Mouse (Mus musculus): Measurements from ENCODE around the gene Cfap74. TPM values are rescaled to one million over a fixed set of nuclear protein-coding genes. Genes with fewer than 3 reads are reported as not detected.

Cfap74 gene
- total and polyA plus RNA-seq, 2 experiments from 2014 or later: 0.29 to 1.1 TPM

DNA sequence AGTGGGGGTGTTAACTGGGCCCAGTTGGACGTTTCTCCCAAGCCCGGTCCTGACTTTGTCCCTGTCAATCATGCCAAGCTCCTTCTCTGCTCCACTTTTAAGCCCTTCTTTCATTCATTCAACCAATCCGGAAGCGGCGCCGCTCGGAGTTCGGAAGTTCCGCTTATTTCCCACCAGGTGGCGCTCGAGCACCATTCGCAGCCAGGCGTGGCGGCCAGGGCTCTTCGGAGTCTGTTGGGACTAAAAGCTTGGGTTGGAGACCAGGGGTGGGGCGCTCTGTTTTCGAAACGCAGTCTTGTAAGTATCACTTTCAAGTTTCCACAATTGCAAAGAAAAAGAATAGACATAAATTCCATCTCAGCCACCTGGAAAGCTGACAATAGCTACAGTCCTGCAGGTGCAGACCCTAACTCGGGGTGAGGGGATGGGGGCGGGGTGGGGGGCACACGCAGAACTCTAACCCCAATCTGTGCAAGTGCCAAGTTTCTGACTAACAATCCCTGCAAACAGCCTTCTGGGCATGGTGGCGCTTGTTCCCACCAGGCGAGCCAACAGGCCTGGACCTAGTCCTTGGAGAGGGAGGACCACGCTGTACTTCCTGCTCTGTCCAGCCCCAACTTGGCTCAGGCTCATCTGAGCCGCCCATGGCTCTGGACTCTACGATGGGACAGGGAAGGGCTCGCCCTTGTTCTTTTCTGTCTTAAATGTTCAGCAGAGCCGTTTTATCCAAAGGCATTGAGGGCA is 72.6 kb downstream of the Cfap74 start:
- Histone ChIP-seq H3K4me3 (ENCODE audit: low read depth, low read length) (peak overlapping the region; percentile 34), H3K9me3 (replicated peaks; ENCODE audit: control insufficient read depth, low read length) (no peaks in the 10 kb centered on the region), H3K4me1 (ENCODE audit: control insufficient read depth, insufficient read depth) (0 out of 2 replicates have a peak, but pooled peaks cover 6% of the 10 kb centered on the region), H3K36me3 (replicated peaks; ENCODE audit: control insufficient read depth, insufficient read depth, low read length) (no peaks in the 10 kb centered on the region), H3K27me3 (ENCODE audit: control insufficient read depth, insufficient read depth, low read length) (no peaks in the 10 kb centered on the region), H3K4me2 (ENCODE audit: low read depth, low read length) (peak overlapping the region; percentile 61), H3K9ac (replicated peaks; ENCODE audit: low read depth, low read length) (peak overlapping the region; percentile 29), H3K27ac (ENCODE audit: low read depth) (peak overlapping the region; percentile 52)
- ATAC-seq (ENCODE audit: insufficient read depth, low read depth): peak; percentile 84
- DNase-seq (ENCODE audit: low spot score): peak; percentile 80
- TF ChIP-seq EP300 (IDR thresholded peaks at IDR 0.05; ENCODE audit: low read depth) (no peak), CTCF (IDR thresholded peaks at IDR 0.05; ENCODE audit: low read depth) (peak; percentile 98)
- WGBS: 14% methylated on average over 28 of the region's 28 CpGs

GRCm38 (mm10) chr4:155482125-155482480 is 73.1 kb downstream of the Cfap74 start:
- no peak for DNase-seq (ENCODE audit: low spot score)
- Histone ChIP-seq H3K27ac (ENCODE audit: low read depth) (peak overlapping the region; percentile 52), H3K4me2 (ENCODE audit: low read depth, low read length) (peak overlapping the region; percentile 61), H3K9ac (replicated peaks; ENCODE audit: low read depth, low read length) (peak overlapping the region; percentile 29; the same call in 1 of the 2 replicates), H3K36me3 (replicated peaks; ENCODE audit: control insufficient read depth, insufficient read depth, low read length) (no peaks in the 10 kb centered on the region), H3K4me3 (ENCODE audit: low read depth, low read length) (peak overlapping the region; percentile 34; the same call in 1 of the 2 replicates), H3K27me3 (ENCODE audit: control insufficient read depth, insufficient read depth, low read length) (no peaks in the 10 kb centered on the region), H3K4me1 (ENCODE audit: control insufficient read depth, insufficient read depth) (0 out of 2 replicates have a peak, but pooled peaks cover 6% of the 10 kb centered on the region), H3K9me3 (replicated peaks; ENCODE audit: control insufficient read depth, low read length) (no peaks in the 10 kb centered on the region)
- 82% methylated on average over 6 of the region's 6 CpGs for WGBS
- TF ChIP-seq EP300 (IDR thresholded peaks at IDR 0.05; ENCODE audit: low read depth) (no peak), CTCF (IDR thresholded peaks at IDR 0.05; ENCODE audit: low read depth) (no peak)
- ATAC-seq (ENCODE audit: insufficient read depth, low read depth): no peak

GRCm38 (mm10) chr4:155482733-155483540 is 73.9 kb downstream of the Cfap74 start:
- no peak overlapping the region for H3K4me2 ChIP-seq (ENCODE audit: low read depth, low read length)
- WGBS: 91% methylated on average over 8 of the region's 8 CpGs
- no peaks in the 10 kb centered on the region for H3K27me3 ChIP-seq (ENCODE audit: control insufficient read depth, insufficient read depth, low read length)
- no peak for ATAC-seq (ENCODE audit: insufficient read depth, low read depth)
- no peak overlapping the region for H3K27ac ChIP-seq (ENCODE audit: low read depth)
- DNase-seq (ENCODE audit: low spot score): no peak
- TF ChIP-seq CTCF (IDR thresholded peaks at IDR 0.05; ENCODE audit: low read depth) (no peak), EP300 (IDR thresholded peaks at IDR 0.05; ENCODE audit: low read depth) (no peak)
- H3K4me3 ChIP-seq (ENCODE audit: low read depth, low read length): no peak overlapping the region
- H3K9ac ChIP-seq (replicated peaks; ENCODE audit: low read depth, low read length): no peak overlapping the region
- no peaks in the 10 kb centered on the region for H3K36me3 ChIP-seq (replicated peaks; ENCODE audit: control insufficient read depth, insufficient read depth, low read length)
- no peaks in the 10 kb centered on the region for H3K9me3 ChIP-seq (replicated peaks; ENCODE audit: control insufficient read depth, low read length)
- peaks cover 11% of the 10 kb centered on the region for H3K4me1 ChIP-seq (ENCODE audit: control insufficient read depth, insufficient read depth)

- H3K27me3 ChIP-seq (ENCODE audit: control insufficient read depth, insufficient read depth, low read length): no peaks in the 10 kb centered on the region
- no peak overlapping the region for H3K9ac ChIP-seq (replicated peaks; ENCODE audit: low read depth, low read length)
- H3K36me3 ChIP-seq (replicated peaks; ENCODE audit: control insufficient read depth, insufficient read depth, low read length): no peaks in the 10 kb centered on the region
- DNase-seq (ENCODE audit: low spot score) (no peak), ATAC-seq (ENCODE audit: insufficient read depth, low read depth) (no peak)
- WGBS: 64% methylated on average over 3 of the region's 3 CpGs
- no peak for TF ChIP-seq CTCF (IDR thresholded peaks at IDR 0.05; ENCODE audit: low read depth)
- TF ChIP-seq EP300 (IDR thresholded peaks at IDR 0.05; ENCODE audit: low read depth): no peak
- no peaks in the 10 kb centered on the region for H3K9me3 ChIP-seq (replicated peaks; ENCODE audit: control insufficient read depth, low read length)
- H3K4me2 ChIP-seq (ENCODE audit: low read depth, low read length): no peak overlapping the region
- H3K4me3 ChIP-seq (ENCODE audit: low read depth, low read length): no peak overlapping the region
- peaks cover 37% of the 10 kb centered on the region for H3K4me1 ChIP-seq (ENCODE audit: control insufficient read depth, insufficient read depth)
- H3K27ac ChIP-seq (ENCODE audit: low read depth): peak overlapping the region; percentile 22; the same call in 1 of the 2 replicates
Observed at GRCm38 (mm10) chr4:155485521-155485920, 76.5 kb downstream of the Cfap74 start.

- H3K4me2 ChIP-seq (ENCODE audit: low read depth, low read length): no peak overlapping the region
- ATAC-seq (ENCODE audit: insufficient read depth, low read depth): no peak
- no peaks in the 10 kb centered on the region for H3K27me3 ChIP-seq (ENCODE audit: control insufficient read depth, insufficient read depth, low read length)
- H3K9me3 ChIP-seq (replicated peaks; ENCODE audit: control insufficient read depth, low read length): no peaks in the 10 kb centered on the region
- peaks cover 36% of the 10 kb centered on the region for H3K4me1 ChIP-seq (ENCODE audit: control insufficient read depth, insufficient read depth)
- no peak overlapping the region for H3K4me3 ChIP-seq (ENCODE audit: low read depth, low read length)
- 33% methylated on average over 3 of the region's 3 CpGs for WGBS
- H3K36me3 ChIP-seq (replicated peaks; ENCODE audit: control insufficient read depth, insufficient read depth, low read length): no peaks in the 10 kb centered on the region
- no peak; the same call in 1 of the 2 replicates for TF ChIP-seq EP300 (IDR thresholded peaks at IDR 0.05; ENCODE audit: low read depth)
- TF ChIP-seq CTCF (IDR thresholded peaks at IDR 0.05; ENCODE audit: low read depth): no peak
- H3K9ac ChIP-seq (replicated peaks; ENCODE audit: low read depth, low read length): no peak overlapping the region
- no peak for DNase-seq (ENCODE audit: low spot score)
- peak overlapping the region; percentile 86 for H3K27ac ChIP-seq (ENCODE audit: low read depth)
Observed at GRCm38 (mm10) chr4:155487746-155488145, 78.8 kb downstream of the Cfap74 start.

All from heart, postnatal 0 days (tissue).